Mouse (Mus musculus) lung, postnatal 0 days (tissue): ENCODE measurements around the gene Rab6b. TPM values are rescaled to one million over a fixed set of nuclear protein-coding genes. Genes with fewer than 3 reads are reported as not detected.

Source experiments
- ATAC-seq: fragments of 200-750 bp; cut with Nextera tagmentation; 2 replicates; pipeline ENCODE4 v1.8.0; 2017; ENCODE audit warnings: moderate library complexity
- DNase-seq: peaks from one replicate; pipeline ENCODE4 v3.0.0-alpha.2; 2016; ENCODE audit warnings: low spot score
- H3K27ac ChIP-seq: fragments of 300-500 bp; sonication (generic); 2 replicates; pipeline ENCODE4 v1.5.1; 2014; ENCODE audit warnings: antibody characterized with exemption, mild to moderate bottlenecking, low read length, mixed read lengths
- H3K27me3 ChIP-seq: fragments of 300-500 bp; sonication (generic); replicated peaks from 2 replicates; pipeline ENCODE4 v1.6.1; 2014; ENCODE audit warnings: low read length, mixed read lengths; ENCODE audit not compliant: insufficient read depth
- H3K36me3 ChIP-seq: fragments of 300-500 bp; sonication (generic); 2 replicates; pipeline ENCODE4 v1.6.1; 2014; ENCODE audit warnings: low read length, mixed read lengths; ENCODE audit not compliant: insufficient read depth
- H3K4me1 ChIP-seq: fragments of 300-500 bp; sonication (generic); 2 replicates; pipeline ENCODE4 v1.6.1; 2014; ENCODE audit warnings: antibody characterized with exemption, low read depth, low read length, mixed read lengths; ENCODE audit not compliant: insufficient read depth
- H3K4me2 ChIP-seq: fragments of 300-500 bp; sonication (generic); replicated peaks from 2 replicates; pipeline ENCODE4 v1.6.1; 2014; ENCODE audit warnings: low read depth, mild to moderate bottlenecking, low read length, moderate library complexity, mixed read lengths
- H3K4me3 ChIP-seq: fragments of 300-500 bp; sonication (generic); 2 replicates; pipeline ENCODE4 v1.5.1; 2014; ENCODE audit warnings: low read depth, low read length
- H3K9ac ChIP-seq: fragments of 300-500 bp; sonication (generic); replicated peaks from 2 replicates; pipeline ENCODE4 v1.6.1; 2014; ENCODE audit warnings: low read depth, mild to moderate bottlenecking
- H3K9me3 ChIP-seq: fragments of 300-500 bp; sonication (generic); 2 replicates; pipeline ENCODE4 v1.6.1; 2016; ENCODE audit warnings: low read length, mixed read lengths
- CTCF ChIP-seq: IDR thresholded peaks from 2 replicates; pipeline ENCODE4 v1.5.1; 2016; ENCODE audit warnings: antibody characterized with exemption, mild to moderate bottlenecking
- EP300 ChIP-seq: IDR thresholded peaks from 2 replicates; pipeline ENCODE4 v1.6.1; 2016; ENCODE audit warnings: antibody characterized with exemption, mild to moderate bottlenecking, control low read depth
- WGBS: fragments of 180-500 bp; shearing (Covaris S2); extraction: QIAGEN DNeasy Blood & Tissue Kit; methylation state at CpG from one replicate; pipeline ENCODE4 v1.1.7; 2014; 5-methylcytosine and 5-hydroxymethylcytosine counted together
- polyA plus RNA-seq: library from polyadenylated mRNA; unstranded; fragments of >200 nt; fragmentation: Nextera tagmentation; extraction: Ambion mirVana; gene quantifications from 2 replicates; pipeline ENCODE4 v1.2.1, GENCODE M21; 2015

Gene Rab6b
- polyA plus RNA-seq, 1 experiment from 2014 or later = 6.8 TPM

GRCm38 (mm10) chr9:103145351-103145750 lies 33.8 kb downstream of the Rab6b start:
- no peak overlapping the region for H3K27ac ChIP-seq
- H3K27me3 ChIP-seq = no peaks in the 10 kb centered on the region
- WGBS = 69% methylated on average over 5 of the region's 5 CpGs
- ATAC-seq (no peak), DNase-seq (no peak)
- H3K4me3 ChIP-seq = no peak overlapping the region
- TF ChIP-seq CTCF (no peak), EP300 (no peak)
- no peak overlapping the region for H3K9ac ChIP-seq
- no peaks in the 10 kb centered on the region for H3K9me3 ChIP-seq
- H3K4me1 ChIP-seq = no peaks in the 10 kb centered on the region
- H3K4me2 ChIP-seq = no peak overlapping the region
- H3K36me3 ChIP-seq = no peaks in the 10 kb centered on the region

- DNase-seq = no peak
- Histone ChIP-seq H3K27me3 (no peaks in the 10 kb centered on the region), H3K36me3 (no peaks in the 10 kb centered on the region), H3K4me3 (no peak overlapping the region), H3K4me2 (no peak overlapping the region), H3K9me3 (no peaks in the 10 kb centered on the region), H3K4me1 (no peaks in the 10 kb centered on the region), H3K27ac (no peak overlapping the region), H3K9ac (no peak overlapping the region)
- ATAC-seq = no peak
- TF ChIP-seq EP300 = no peak
- TF ChIP-seq CTCF = no peak
- 82% methylated on average over 10 of the region's 10 CpGs for WGBS
These were observed 34.7 kb downstream of the Rab6b start for GRCm38 (mm10) chr9:103146257-103146656.

GRCm38 (mm10) chr9:103146703-103147102 lies 35.1 kb downstream of the Rab6b start:
- Histone ChIP-seq H3K9ac (no peak overlapping the region), H3K27me3 (no peaks in the 10 kb centered on the region), H3K4me3 (no peak overlapping the region), H3K27ac (no peak overlapping the region), H3K4me2 (no peak overlapping the region), H3K36me3 (no peaks in the 10 kb centered on the region), H3K9me3 (no peaks in the 10 kb centered on the region), H3K4me1 (no peaks in the 10 kb centered on the region)
- DNase-seq (peak; percentile 10), ATAC-seq (no peak)
- TF ChIP-seq CTCF (no peak), EP300 (no peak)
- 54% methylated on average over 9 of the region's 9 CpGs for WGBS

GRCm38 (mm10) chr9:103147103-103147502 lies 35.5 kb downstream of the Rab6b start:
- WGBS = 59% methylated on average over 13 of the region's 13 CpGs
- ATAC-seq = no peak

DNA sequence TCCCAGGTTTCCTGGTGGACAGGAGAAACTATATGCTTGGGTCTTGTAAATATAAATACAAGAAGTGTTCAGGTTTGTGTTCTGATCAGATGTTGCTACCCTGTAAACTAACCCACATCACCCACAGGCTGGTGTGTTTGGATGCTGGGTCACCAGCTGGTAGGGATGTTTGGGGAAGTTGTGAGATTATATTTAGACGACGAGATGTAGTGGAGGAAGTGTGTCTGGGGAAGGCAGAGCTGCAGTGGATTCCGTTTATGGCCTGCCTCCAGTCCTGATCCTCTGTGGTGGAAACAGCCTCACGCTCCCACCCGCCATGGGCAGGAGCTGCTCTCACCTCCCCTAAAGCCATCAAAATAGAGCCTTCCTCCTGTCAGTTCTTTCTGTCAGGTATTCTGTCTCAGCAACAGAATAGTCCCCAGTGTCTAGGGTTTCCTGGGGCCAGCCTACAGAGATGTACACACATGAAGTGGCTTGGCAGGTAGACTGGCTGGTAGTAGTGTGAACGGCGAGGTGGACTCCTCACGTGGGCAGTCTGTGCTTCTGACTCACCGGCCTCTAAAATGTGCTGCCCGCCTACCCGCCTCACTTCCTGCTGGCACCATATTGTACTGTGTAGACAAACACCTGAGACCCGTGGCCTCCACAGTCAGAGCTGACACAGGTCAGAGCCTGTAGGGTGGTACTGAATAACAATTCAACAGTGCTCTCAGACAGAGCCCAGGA lies 37.6 kb downstream of the Rab6b start:
- H3K9me3 ChIP-seq = no peaks in the 10 kb centered on the region
- H3K27me3 ChIP-seq = no peaks in the 10 kb centered on the region
- H3K27ac ChIP-seq = no peak overlapping the region
- no peak for DNase-seq
- ATAC-seq = no peak
- WGBS = 67% methylated on average over 12 of the region's 12 CpGs
- H3K4me2 ChIP-seq = no peak overlapping the region
- H3K36me3 ChIP-seq = no peaks in the 10 kb centered on the region
- no peak overlapping the region for H3K4me3 ChIP-seq
- no peak overlapping the region for H3K9ac ChIP-seq
- no peak for TF ChIP-seq EP300
- TF ChIP-seq CTCF = no peak
- H3K4me1 ChIP-seq = no peaks in the 10 kb centered on the region

More at GRCm38 (mm10) chr9:103147103-103147502, 35.5 kb downstream of the Rab6b start:
- no peak overlapping the region for H3K4me2 ChIP-seq
- H3K27ac ChIP-seq = no peak overlapping the region
- no peak overlapping the region for H3K4me3 ChIP-seq
- no peaks in the 10 kb centered on the region for H3K36me3 ChIP-seq
- TF ChIP-seq CTCF = no peak
- no peak for TF ChIP-seq EP300
- no peak for DNase-seq
- H3K4me1 ChIP-seq = no peaks in the 10 kb centered on the region
- no peaks in the 10 kb centered on the region for H3K9me3 ChIP-seq
- no peak overlapping the region for H3K9ac ChIP-seq
- no peaks in the 10 kb centered on the region for H3K27me3 ChIP-seq

DNA sequence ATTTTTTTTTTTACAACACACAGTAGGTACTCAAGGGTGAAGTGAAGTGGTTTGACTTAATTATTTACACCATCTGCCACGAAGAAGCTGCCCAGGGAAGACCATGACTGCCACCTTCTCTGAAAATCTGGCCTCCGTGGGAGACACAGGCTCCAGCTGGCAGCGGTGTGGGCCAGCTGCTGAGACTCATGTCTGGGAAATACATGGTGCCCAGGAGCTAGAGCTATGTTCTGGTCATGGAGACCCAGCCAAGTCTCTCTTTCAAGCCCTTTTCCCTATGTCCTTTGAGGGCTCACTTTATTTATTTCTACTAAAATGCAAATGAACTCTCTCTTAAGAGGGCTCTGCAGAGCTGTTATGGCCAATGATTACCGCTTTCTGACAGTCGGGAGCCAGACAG lies 41.7 kb downstream of the Rab6b start:
- no peak overlapping the region for H3K27ac ChIP-seq
- H3K4me2 ChIP-seq = no peak overlapping the region
- H3K4me3 ChIP-seq = no peak overlapping the region
- WGBS = 77% methylated on average over 5 of the region's 5 CpGs
- H3K4me1 ChIP-seq = no peaks in the 10 kb centered on the region
- DNase-seq = no peak
- no peak for ATAC-seq
- no peak overlapping the region for H3K9ac ChIP-seq
- TF ChIP-seq CTCF = no peak
- TF ChIP-seq EP300 = no peak
- H3K36me3 ChIP-seq = no peaks in the 10 kb centered on the region
- H3K27me3 ChIP-seq = no peaks in the 10 kb centered on the region
- no peaks in the 10 kb centered on the region for H3K9me3 ChIP-seq
